Mouse (Mus musculus) forebrain, embryonic 10.5 days (tissue): ENCODE measurements around the gene Myo1a. TPM values are rescaled to one million over a fixed set of nuclear protein-coding genes. Genes with fewer than 3 reads are reported as not detected.
"Not testable (repeated sequence)": the region's sequence is repeated elsewhere in the genome, so short reads cannot be mapped to it uniquely, and the experiment has no call there.

ENCODE experiments used
- DNase-seq: peaks from one replicate; pipeline ENCODE4 v3.0.0-alpha.2; 2017; ENCODE audit warnings: low spot score; ENCODE audit errors: extremely low spot score
- H3K27ac ChIP-seq: fragments of 300-500 bp; sonication (generic); 2 replicates; pipeline ENCODE4 v1.5.1; 2016; ENCODE audit warnings: mild to moderate bottlenecking
- H3K27me3 ChIP-seq: fragments of 300-500 bp; sonication (generic); 2 replicates; pipeline ENCODE4 v1.6.1; 2016; ENCODE audit warnings: mild to moderate bottlenecking; ENCODE audit not compliant: poor library complexity, severe bottlenecking
- H3K36me3 ChIP-seq: fragments of 300-500 bp; sonication (generic); replicated peaks from 2 replicates; pipeline ENCODE4 v1.6.1; 2016; ENCODE audit warnings: mild to moderate bottlenecking, moderate library complexity
- H3K4me1 ChIP-seq: fragments of 300-500 bp; sonication (generic); 2 replicates; pipeline ENCODE4 v1.6.1; 2016
- H3K4me3 ChIP-seq: fragments of 300-500 bp; sonication (generic); 2 replicates; pipeline ENCODE4 v1.5.1; 2016; ENCODE audit warnings: mild to moderate bottlenecking, moderate library complexity
- H3K9me3 ChIP-seq: fragments of 300-500 bp; sonication (generic); 2 replicates; pipeline ENCODE4 v1.6.1; 2016; ENCODE audit warnings: mild to moderate bottlenecking, moderate library complexity
- WGBS: fragments of 180-500 bp; shearing (Covaris S2); methylation state at CpG from one replicate; pipeline ENCODE4 v1.1.7; 2016; 5-methylcytosine and 5-hydroxymethylcytosine counted together
- polyA plus RNA-seq: library from polyadenylated mRNA; unstranded; fragments of >200 nt; fragmentation: Nextera tagmentation; extraction: Ambion mirVana; gene quantifications from 2 replicates; pipeline ENCODE4 v1.2.1, GENCODE M21; 2016

Myo1a gene
- polyA plus RNA-seq: 0.40 and 0.44 TPM in 2 replicates

DNA sequence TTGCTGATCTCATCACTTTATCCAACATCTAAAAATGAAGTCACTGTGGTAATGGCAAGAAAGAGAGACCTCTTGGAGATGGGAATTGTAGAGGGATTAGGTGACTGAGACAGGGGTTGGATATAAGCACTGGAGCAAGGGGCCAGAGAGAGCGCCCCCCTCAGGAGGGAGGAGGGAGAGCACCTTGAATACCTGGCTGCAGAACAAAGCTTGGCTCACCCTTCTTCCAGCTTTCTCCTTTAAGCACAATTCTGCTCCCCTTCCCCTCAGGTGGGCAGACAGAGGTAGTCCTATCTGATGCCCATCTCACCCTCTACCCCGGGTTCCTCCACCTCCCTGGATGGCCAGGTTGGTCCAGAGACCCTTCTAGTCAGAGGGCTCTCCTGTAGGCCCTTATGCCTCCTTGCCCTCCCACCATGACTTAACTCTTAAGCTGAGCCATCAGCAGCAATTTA lies at the start of gene Myo1a:
Gene Myo1a (plus strand): TSS at position 405 of the 455 bp plus-strand sequence.
- Histone ChIP-seq H3K4me1 (no peaks in the 10 kb centered on the region), H3K9me3 (no peaks in the 10 kb centered on the region), H3K27ac (no peak within 1 kb of the TSS), H3K27me3 (no peaks in the 10 kb centered on the region), H3K36me3 (0 out of 2 replicates have a peak, but pooled peaks cover 7% of the 10 kb centered on the region), H3K4me3 (no peak within 1 kb of the TSS)
- WGBS: 73% methylated on average over 2 of the region's 2 CpGs
- no peak for DNase-seq

- H3K4me3 ChIP-seq, H3K9me3 ChIP-seq, DNase-seq, H3K27ac ChIP-seq, H3K36me3 ChIP-seq: not testable (repeated sequence)
- Histone ChIP-seq H3K4me1 (peaks cover 48% of the 10 kb centered on the region), H3K27me3 (peaks cover 54% of the 10 kb centered on the region)
- WGBS: 46% methylated on average over 6 of the region's 6 CpGs
Observed at GRCm38 (mm10) chr10:127657617-127658016, 47.4 kb upstream of the Myo1a start.

DNA sequence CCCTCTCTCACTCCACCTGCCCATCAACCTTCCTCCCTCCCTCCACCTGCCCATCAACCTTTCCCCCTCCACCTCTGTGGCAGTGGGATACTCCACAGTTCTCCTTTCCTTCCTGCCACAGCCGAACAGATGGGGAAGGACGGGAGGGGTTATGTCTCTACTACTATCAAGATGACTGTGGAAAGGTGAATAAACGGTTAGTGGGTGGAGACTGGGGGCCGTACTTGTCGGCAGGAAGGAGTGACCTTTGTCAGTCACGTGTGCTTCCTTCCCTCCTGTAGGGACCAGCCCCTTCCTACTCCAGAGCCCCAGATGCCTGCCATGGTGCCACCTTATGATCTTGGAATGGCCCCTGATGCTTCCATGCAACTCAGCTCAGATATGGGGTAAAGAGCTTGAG lies 46.9 kb upstream of the Myo1a start:
- H3K27ac ChIP-seq: peak overlapping the region; percentile 21; the same call in 1 of the 2 replicates
- peaks cover 59% of the 10 kb centered on the region for H3K27me3 ChIP-seq
- H3K9me3 ChIP-seq: no peaks in the 10 kb centered on the region
- DNase-seq: no peak
- peaks cover 49% of the 10 kb centered on the region for H3K4me1 ChIP-seq
- WGBS: 16% methylated on average over 6 of the region's 6 CpGs
- H3K36me3 ChIP-seq: peaks cover 11% of the 10 kb centered on the region
- no peak overlapping the region for H3K4me3 ChIP-seq

- Histone ChIP-seq H3K27me3 (peaks cover 74% of the 10 kb centered on the region), H3K36me3 (peaks cover 24% of the 10 kb centered on the region)
- 73% methylated on average over 1 of the region's 1 CpGs for WGBS
Observed at GRCm38 (mm10) chr10:127659551-127659950, 45.4 kb upstream of the Myo1a start.

DNA sequence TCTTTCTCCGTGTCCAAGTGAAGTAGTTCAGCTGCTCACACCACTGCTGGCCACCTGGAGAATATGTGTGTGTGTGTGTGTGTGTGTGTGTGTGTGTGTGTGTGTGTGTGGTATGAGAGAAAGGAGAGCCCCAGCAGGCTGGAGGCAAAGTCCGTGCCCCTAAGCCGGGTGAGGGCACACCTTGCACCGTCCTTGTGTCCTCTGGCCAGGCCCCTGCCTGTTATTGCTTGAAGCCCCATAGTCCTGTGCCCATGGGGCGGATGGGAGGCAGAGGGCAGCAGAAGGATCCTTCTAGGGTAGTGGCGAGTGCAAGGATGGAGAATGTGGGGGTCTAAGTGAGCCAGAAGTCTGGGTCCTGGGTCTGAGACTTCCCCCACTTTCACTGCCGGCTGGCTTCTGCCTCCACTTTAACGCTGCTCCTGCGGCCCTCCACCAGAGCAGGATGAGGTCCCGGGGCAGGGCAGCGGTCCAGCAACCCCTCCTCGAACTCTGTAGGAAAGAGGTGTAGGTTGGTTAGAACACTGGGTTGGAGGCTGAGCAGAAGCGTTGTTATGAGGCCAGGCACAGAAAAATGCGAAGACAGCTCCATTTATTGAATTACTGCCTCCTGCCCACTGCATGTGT lies 43.6 kb upstream of the Myo1a start:
- WGBS: 14% methylated on average over 14 of the region's 14 CpGs
- DNase-seq: no peak
- peak overlapping the region; percentile 38 for H3K4me3 ChIP-seq

More at GRCm38 (mm10) chr10:127659551-127659950, 45.4 kb upstream of the Myo1a start:
- Histone ChIP-seq H3K9me3 (no peaks in the 10 kb centered on the region), H3K27ac (no peak overlapping the region), H3K4me1 (peaks cover 59% of the 10 kb centered on the region), H3K4me3 (no peak overlapping the region)
- no peak for DNase-seq

GRCm38 (mm10) chr10:127661915-127662663 lies 42.9 kb upstream of the Myo1a start:
- peak overlapping the region; percentile 38 for H3K4me3 ChIP-seq
- H3K36me3 ChIP-seq: peaks cover 28% of the 10 kb centered on the region
- H3K27me3 ChIP-seq: peaks cover 99% of the 10 kb centered on the region
- no peak for DNase-seq
- no peaks in the 10 kb centered on the region for H3K9me3 ChIP-seq
- H3K4me1 ChIP-seq: peaks cover 77% of the 10 kb centered on the region
- 4% methylated on average over 16 of the region's 16 CpGs for WGBS
- H3K27ac ChIP-seq: peak overlapping the region; percentile 4; the same call in 1 of the 2 replicates

More for the DNA sequence above, 43.6 kb upstream of the Myo1a start:
- peaks cover 70% of the 10 kb centered on the region for H3K4me1 ChIP-seq
- H3K9me3 ChIP-seq: no peaks in the 10 kb centered on the region
- peak overlapping the region; percentile 4; the same call in 1 of the 2 replicates for H3K27ac ChIP-seq
- peaks cover 28% of the 10 kb centered on the region for H3K36me3 ChIP-seq
- H3K27me3 ChIP-seq: peaks cover 92% of the 10 kb centered on the region

DNA sequence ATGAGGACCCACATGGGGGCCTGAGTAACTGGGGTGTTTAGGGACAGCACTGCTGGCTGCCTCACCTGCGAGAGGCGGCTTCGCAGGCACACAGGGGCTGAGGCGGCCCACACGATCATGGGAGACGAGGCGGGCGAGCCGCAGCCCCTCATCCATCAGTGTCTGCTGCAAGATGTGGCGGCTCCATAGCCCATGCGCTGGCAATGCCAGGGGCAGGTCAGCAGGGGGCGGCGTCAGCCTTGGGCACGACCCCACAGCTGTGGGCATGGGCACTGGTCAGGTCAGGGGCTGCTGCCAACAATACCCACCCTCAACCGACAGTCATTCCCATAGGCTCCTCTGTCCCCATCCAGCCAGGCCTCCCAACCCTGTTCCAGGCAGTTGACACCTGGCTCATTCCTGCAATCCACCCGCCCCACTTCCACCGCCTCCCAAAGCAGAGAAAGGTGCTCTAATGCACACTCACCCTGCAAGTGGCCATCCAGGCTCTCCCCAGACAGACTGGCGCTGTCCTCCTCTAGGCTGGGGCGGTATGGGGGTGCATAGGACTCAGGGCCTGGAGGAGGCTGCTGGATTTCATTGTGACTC lies 42.2 kb upstream of the Myo1a start:
- H3K27me3 ChIP-seq: peaks cover 100% of the 10 kb centered on the region
- no peak overlapping the region for H3K27ac ChIP-seq
- peaks cover 84% of the 10 kb centered on the region for H3K4me1 ChIP-seq
- WGBS: 14% methylated on average over 19 of the region's 19 CpGs
- no peaks in the 10 kb centered on the region for H3K9me3 ChIP-seq
- peak overlapping the region; percentile 38 for H3K4me3 ChIP-seq
- peaks cover 28% of the 10 kb centered on the region for H3K36me3 ChIP-seq
- no peak for DNase-seq

GRCm38 (mm10) chr10:127663590-127663989 lies 41.4 kb upstream of the Myo1a start:
- peaks cover 85% of the 10 kb centered on the region for H3K4me1 ChIP-seq
- H3K27ac ChIP-seq: no peak overlapping the region
- 13% methylated on average over 5 of the region's 5 CpGs for WGBS
- peaks cover 100% of the 10 kb centered on the region for H3K27me3 ChIP-seq
- H3K4me3 ChIP-seq: peak overlapping the region; percentile 61; the same call in 1 of the 2 replicates
- no peaks in the 10 kb centered on the region for H3K9me3 ChIP-seq
- DNase-seq: no peak
- peaks cover 28% of the 10 kb centered on the region for H3K36me3 ChIP-seq

DNA sequence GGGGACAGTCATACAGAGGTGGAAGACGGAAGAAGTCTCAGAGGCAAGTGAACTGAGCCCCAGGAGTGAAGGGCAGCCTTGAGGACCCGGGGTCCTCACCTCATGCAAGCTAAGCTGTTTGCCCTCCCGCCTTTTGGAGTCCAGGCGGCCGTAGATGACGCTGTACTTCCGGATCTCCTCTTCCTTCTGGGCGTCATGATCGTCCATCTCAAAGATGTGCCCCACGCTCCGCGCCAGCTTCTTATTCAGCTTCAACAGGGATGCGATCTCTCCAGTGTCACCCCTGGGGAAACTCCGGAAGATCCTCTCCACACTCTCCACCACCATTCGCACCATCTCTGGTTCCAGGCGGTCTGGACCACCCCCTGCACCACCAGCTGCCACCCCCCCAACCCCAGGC lies 40.8 kb upstream of the Myo1a start:
- Histone ChIP-seq H3K27ac (no peak overlapping the region), H3K9me3 (no peaks in the 10 kb centered on the region), H3K4me3 (peak overlapping the region; percentile 61), H3K4me1 (peaks cover 90% of the 10 kb centered on the region), H3K27me3 (peaks cover 100% of the 10 kb centered on the region), H3K36me3 (peaks cover 28% of the 10 kb centered on the region)
- DNase-seq: no peak
- WGBS: 10% methylated on average over 16 of the region's 16 CpGs

DNA sequence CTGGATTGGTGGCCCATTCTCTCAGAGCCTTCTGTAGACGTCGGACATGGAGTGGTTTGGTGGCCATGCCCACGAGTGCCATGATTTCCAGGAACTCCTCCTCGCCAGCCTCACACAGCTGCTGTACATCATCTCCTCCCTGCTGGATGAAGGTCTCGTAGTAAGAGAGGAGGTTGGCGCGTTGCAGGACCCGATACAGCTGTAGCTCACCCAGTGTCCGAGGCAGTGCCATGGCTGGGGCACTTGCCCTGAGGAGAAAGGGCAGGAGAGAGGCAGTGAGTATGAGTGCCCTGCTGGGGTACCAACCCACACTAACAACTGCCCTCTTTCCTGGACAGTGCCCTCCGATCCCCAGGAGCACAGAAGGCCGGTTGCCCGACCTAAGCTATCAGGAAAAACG lies 40.1 kb upstream of the Myo1a start:
- no peak for DNase-seq
- H3K27me3 ChIP-seq: peaks cover 99% of the 10 kb centered on the region
- no peaks in the 10 kb centered on the region for H3K9me3 ChIP-seq
- H3K27ac ChIP-seq: 0 out of 2 replicates have a peak overlapping the region, but pooled peaks have one; percentile 5
- peaks cover 90% of the 10 kb centered on the region for H3K4me1 ChIP-seq
- peaks cover 28% of the 10 kb centered on the region for H3K36me3 ChIP-seq
- 16% methylated on average over 13 of the region's 13 CpGs for WGBS
- peak overlapping the region; percentile 61 for H3K4me3 ChIP-seq

GRCm38 (mm10) chr10:127665366-127666181 lies 39.4 kb upstream of the Myo1a start:
- no peak for DNase-seq
- peak overlapping the region; percentile 61 for H3K4me3 ChIP-seq
- H3K27me3 ChIP-seq: peaks cover 92% of the 10 kb centered on the region
- WGBS: 2% methylated on average over 14 of the region's 14 CpGs
- peaks cover 26% of the 10 kb centered on the region for H3K36me3 ChIP-seq
- peak overlapping the region; percentile 89 for H3K27ac ChIP-seq
- peaks cover 90% of the 10 kb centered on the region for H3K4me1 ChIP-seq
- H3K9me3 ChIP-seq: no peaks in the 10 kb centered on the region
